Mouse (Mus musculus) heart, adult 18-20 months (tissue): ENCODE measurements at regions not wholly inside any gene's neighbourhood (a gene's known extent, or its start where the extent isn't known, plus 50 kb on each side); places are given as distances from the start of the nearest gene placed in this dataset.
"Not testable (repeated sequence)": the region's sequence is repeated elsewhere in the genome, so short reads cannot be mapped to it uniquely, and the experiment has no call there.

Source experiments
- DNase-seq, 2 experiments: peaks; one replicate each; pipeline ENCODE4 v3.0.0; 2021 to 2022; ENCODE audit warnings: mixed read lengths in 1 of 2

GRCm38 (mm10) chr19:51355701-51356100, 677.3 kb upstream of the Sorcs1 start:
- no peak for DNase-seq

GRCm38 (mm10) chr19:51340491-51340890, 662.0 kb upstream of the Sorcs1 start:
- no peak for DNase-seq

GRCm38 (mm10) chr19:51330010-51330409, 651.6 kb upstream of the Sorcs1 start:
- DNase-seq = no peak

- no peak for DNase-seq
Measured at GRCm38 (mm10) chr19:51303708-51304107, 625.3 kb upstream of the Sorcs1 start.

GRCm38 (mm10) chr19:51296631-51297030, 618.2 kb upstream of the Sorcs1 start:
- not testable (repeated sequence) for DNase-seq

GRCm38 (mm10) chr19:51268978-51269556, 590.6 kb upstream of the Sorcs1 start:
- no peak for DNase-seq

- no peak for DNase-seq
Measured at GRCm38 (mm10) chr19:51240295-51240864, 561.9 kb upstream of the Sorcs1 start.

- DNase-seq = no peak
Measured at GRCm38 (mm10) chr19:51238181-51238523, 559.7 kb upstream of the Sorcs1 start.

- no peak for DNase-seq
Measured at GRCm38 (mm10) chr19:51237509-51238180, 559.2 kb upstream of the Sorcs1 start.

GRCm38 (mm10) chr19:51232525-51232924, 554.1 kb upstream of the Sorcs1 start:
- DNase-seq = no peak

- no peak for DNase-seq
Measured at GRCm38 (mm10) chr19:51226932-51227331, 548.5 kb upstream of the Sorcs1 start.

- DNase-seq = peak in 1 of 2 experiments; percentile 2
Measured at GRCm38 (mm10) chr19:51201391-51201790, 522.9 kb upstream of the Sorcs1 start.
